25 mouse cellular contexts compared by ENCODE assay signal in the genomic region with DNA sequence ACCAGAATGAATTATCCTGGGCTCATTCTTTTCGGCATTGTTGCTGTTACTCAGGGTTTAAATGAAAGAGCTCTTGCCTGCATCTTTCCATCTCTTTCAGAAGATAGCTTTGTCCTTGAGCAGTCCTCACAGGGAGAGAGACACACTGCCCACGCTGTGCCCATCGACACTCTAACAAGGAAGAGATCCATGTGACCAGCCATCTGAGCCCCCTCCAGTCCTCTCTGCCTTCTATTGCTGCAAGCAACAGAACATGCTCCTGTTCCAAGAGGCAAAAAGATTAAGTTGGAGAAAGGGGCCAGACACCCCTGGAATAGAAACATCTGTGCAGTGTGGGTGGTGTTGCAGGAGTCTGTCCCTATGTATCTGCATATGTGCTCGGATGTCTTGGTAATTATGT. TPM values are rescaled to one million over a fixed set of nuclear protein-coding genes. Genes with fewer than 3 reads are reported as not detected.
DNase-seq lines count a peak whose midpoint lies in the region; TF ChIP-seq lines count a peak whose summit lies in the region.
"Had no signal": no experiment of that assay in that cellular context is flagged by ENCODE, and none has a peak within 500 bp of the region (broad histone marks: within the 10 kb centered on the region; RNA-seq: fewer than 3 reads in every experiment).

No protein-coding gene starts in this region.

- intact Hi-C loops in left cerebral cortex, adult 2 months (cut with DNase I): no loop called here
- intact Hi-C loops in heart, adult 2 months (cut with DNase I): no loop called here

- TF ChIP-seq POLR2A in heart, adult 2 months (IDR thresholded peaks at IDR 0.05; ENCODE audit: insufficient read depth, low read depth, low read length): no peak

- TF ChIP-seq CTCF in left cerebral cortex, adult 2 months (IDR thresholded peaks at IDR 0.05): no peak
- TF ChIP-seq CTCF in heart, adult 2 months (IDR thresholded peaks at IDR 0.05): no peak

- 0 out of 2 replicates have a peak overlapping the region, but pooled peaks have one; percentile 28 for H3K27ac ChIP-seq in left cerebral cortex, adult 2 months
- H3K27ac ChIP-seq in heart, adult 2 months: no peak overlapping the region
- H3K27ac ChIP-seq: embryonic facial prominence, embryonic 10.5 days; embryonic facial prominence, embryonic 12.5 days had no signal

- H3K4me3 ChIP-seq in left cerebral cortex, adult 2 months: no peak overlapping the region
- H3K4me3 ChIP-seq in heart, adult 2 months: no peak overlapping the region
- H3K4me3 ChIP-seq: embryonic facial prominence, embryonic 10.5 days; embryonic facial prominence, embryonic 12.5 days had no signal

- no peak overlapping the region for H3K9ac ChIP-seq in heart, adult 2 months (ENCODE audit: low read depth, low read length)
- H3K9ac ChIP-seq: embryonic facial prominence, embryonic 12.5 days had no signal

- DNase-seq in left cerebral cortex, adult 2 months (ENCODE audit: extremely low spot score in 1 of 2, low spot score in 2 of 2): no peak
- no peak for DNase-seq in left cerebral cortex, adult 9 months (ENCODE audit: low spot score in 2 of 2)
- DNase-seq in right cerebral cortex, postnatal 14 days: peak; percentile 18
- DNase-seq in right cerebral cortex, postnatal 36 days (ENCODE audit: low spot score in 2 of 2): no peak
- DNase-seq in telencephalon, adult 2 months (ENCODE audit: low read depth, low spot score): peak; percentile 31
- no peak for DNase-seq in heart, adult 2 months
- DNase-seq: adrenal gland, adult 2 months; adrenal gland, postnatal 10 days; adrenal gland, postnatal 25 days; cerebellum, adult 11-12 months; cerebellum, adult 2 months; cerebellum, adult 9-10 months; cerebellum, postnatal 10 days; cerebellum, postnatal 25 days had no signal

- no peaks in the 10 kb centered on the region for H3K4me1 ChIP-seq in heart, adult 2 months (ENCODE audit: control insufficient read depth, insufficient read depth, low read length)
- H3K4me1 ChIP-seq: embryonic facial prominence, embryonic 10.5 days; embryonic facial prominence, embryonic 12.5 days had no signal

- TF ChIP-seq EP300 in heart, adult 2 months (IDR thresholded peaks at IDR 0.05; ENCODE audit: insufficient read depth, low read depth, low read length): no peak

- no peaks in the 10 kb centered on the region for H3K27me3 ChIP-seq in heart, adult 2 months (ENCODE audit: control insufficient read depth, insufficient read depth, low read length)
- H3K27me3 ChIP-seq: embryonic facial prominence, embryonic 12.5 days had no signal

- no peaks in the 10 kb centered on the region for H3K36me3 ChIP-seq in heart, adult 2 months (ENCODE audit: control insufficient read depth, insufficient read depth, low read length)
- H3K36me3 ChIP-seq: embryonic facial prominence, embryonic 10.5 days; embryonic facial prominence, embryonic 12.5 days had no signal

- WGBS in heart, adult 2 months: 64% methylated on average over 4 of the region's 4 CpGs

- H3K79me2 ChIP-seq in heart, adult 2 months (replicated peaks; ENCODE audit: control insufficient read depth, insufficient read depth, low read length): no peaks in the 10 kb centered on the region

RNA-seq across cellular contexts. Expression of a gene that starts 4.2 kb away (rescaled TPM):
- total RNA-seq in left cerebral cortex, adult 2 months (2021): under 1 TPM in 1 of 2 experiments, not detected in 1; 0.18 TPM
- not detected for total RNA-seq in heart, adult 2 months (2021)
- polyA plus RNA-seq in heart, adult 2 months (2012; rRNA removed): not detected in 2 replicates
- total RNA-seq: adrenal gland, adult 2 months; adrenal gland, postnatal 10 days; adrenal gland, postnatal 25 days; adrenal gland, postnatal 4 days; ES-E14; MEL had no signal
- polyA plus RNA-seq: adrenal gland, adult 2 months; C2C12; embryonic facial prominence, embryonic 10.5 days; embryonic facial prominence, embryonic 12.5 days; embryonic facial prominence, embryonic 14.5 days; forebrain, embryonic 11.5 days; forebrain, embryonic 14.5 days; forebrain, embryonic 16.5 days had no signal

RNA-seq across cellular contexts. Expression of a gene that starts 34.5 kb away (rescaled TPM):
- not detected for total RNA-seq in left cerebral cortex, adult 2 months (2021)
- total RNA-seq in heart, adult 2 months (2021): not detected
- 0.12 TPM in 1 of 2 replicates, not detected in the other for polyA plus RNA-seq in heart, adult 2 months (2012; rRNA removed)
- total RNA-seq: ES-E14 had no signal
- polyA plus RNA-seq: C2C12; cerebellum, adult 2 months; embryonic facial prominence, embryonic 14.5 days; forebrain, embryonic 11.5 days; forebrain, embryonic 14.5 days; forebrain, embryonic 16.5 days had no signal

RNA-seq across cellular contexts. Expression of a gene that starts 43.4 kb away (rescaled TPM):
- total RNA-seq in left cerebral cortex, adult 2 months (2021): not detected
- total RNA-seq in heart, adult 2 months (2021): not detected
- polyA plus RNA-seq in heart, adult 2 months (2012; rRNA removed): 0.18 TPM in 1 of 2 replicates, not detected in the other
- total RNA-seq: adrenal gland, adult 2 months; adrenal gland, postnatal 25 days; adrenal gland, postnatal 4 days; ES-E14; MEL had no signal
- polyA plus RNA-seq: adrenal gland, adult 2 months; cerebellum, adult 2 months; cortical plate, adult 2 months; embryonic facial prominence, embryonic 10.5 days; embryonic facial prominence, embryonic 12.5 days; embryonic facial prominence, embryonic 14.5 days; forebrain, embryonic 11.5 days; forebrain, embryonic 14.5 days; forebrain, embryonic 16.5 days had no signal

RNA-seq across cellular contexts. Expression of a gene that starts 52.5 kb away (rescaled TPM):
- total RNA-seq in left cerebral cortex, adult 2 months (2021): not detected
- total RNA-seq in heart, adult 2 months (2021): not detected
- polyA plus RNA-seq in heart, adult 2 months (2012; rRNA removed): not detected in 2 replicates
- total RNA-seq: ES-E14, MEL had no signal
- polyA plus RNA-seq: adrenal gland, adult 2 months; C2C12; embryonic facial prominence, embryonic 10.5 days; embryonic facial prominence, embryonic 12.5 days; embryonic facial prominence, embryonic 14.5 days; forebrain, embryonic 11.5 days; forebrain, embryonic 14.5 days had no signal

Comparison
In these comparisons a context has a peak if more than half of its experiments do, and no peak if none do; other contexts are left out.
1. DNase-seq: peak in right cerebral cortex, postnatal 14 days (single experiment) and telencephalon, adult 2 months (single experiment); none in left cerebral cortex, adult 2 months (0 of 2), left cerebral cortex, adult 9 months (0 of 2), right cerebral cortex, postnatal 36 days (0 of 2) and heart, adult 2 months (0 of 2).